Mouse (Mus musculus) thymus, adult 18-20 months (tissue): ENCODE data around the gene Itprid2.

ENCODE experiments used
- DNase-seq, 2 experiments: peaks; one replicate each; pipeline ENCODE4 v3.0.0; 2022; ENCODE audit warnings: mixed read lengths in 2 of 2

Gene Itprid2

DNA sequence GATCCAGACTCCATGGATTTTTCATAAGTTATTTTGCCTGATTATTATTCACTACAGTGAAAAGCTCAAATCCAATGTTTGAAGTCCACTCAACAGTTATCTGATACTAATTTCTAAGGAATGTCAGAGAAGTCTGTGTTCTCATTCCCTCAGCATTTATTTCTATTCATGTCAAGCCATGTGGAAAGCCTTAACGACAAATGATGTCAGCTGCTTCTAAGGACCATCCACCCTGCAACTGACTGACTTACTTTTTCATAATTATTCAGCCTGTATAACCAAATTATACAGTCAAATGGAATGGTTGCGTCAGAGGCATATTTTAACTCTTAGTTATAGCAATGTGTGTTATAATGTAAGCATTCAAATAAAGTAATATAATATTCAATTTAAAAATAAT, 80.8 kb downstream of the Itprid2 start:
- DNase-seq, result no peak

DNA sequence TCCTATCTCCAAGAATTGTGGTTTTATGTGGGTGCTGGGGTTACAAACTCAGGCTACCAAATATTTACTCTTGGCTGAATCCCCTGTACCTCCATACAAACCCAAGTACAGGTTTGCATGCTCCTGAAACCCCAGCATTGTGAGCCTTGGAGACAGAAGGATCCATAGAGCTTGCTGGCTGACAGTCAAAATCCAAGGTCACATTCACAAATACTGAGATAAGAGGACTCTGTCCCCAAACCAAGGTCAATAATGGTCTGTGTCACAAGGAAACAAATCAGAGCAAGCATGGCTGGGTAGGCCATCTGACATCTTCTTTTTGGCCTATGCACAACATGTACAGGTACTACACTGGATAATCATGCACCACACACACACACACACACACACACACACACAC, 82.7 kb downstream of the Itprid2 start:
- DNase-seq, result no peak

DNA sequence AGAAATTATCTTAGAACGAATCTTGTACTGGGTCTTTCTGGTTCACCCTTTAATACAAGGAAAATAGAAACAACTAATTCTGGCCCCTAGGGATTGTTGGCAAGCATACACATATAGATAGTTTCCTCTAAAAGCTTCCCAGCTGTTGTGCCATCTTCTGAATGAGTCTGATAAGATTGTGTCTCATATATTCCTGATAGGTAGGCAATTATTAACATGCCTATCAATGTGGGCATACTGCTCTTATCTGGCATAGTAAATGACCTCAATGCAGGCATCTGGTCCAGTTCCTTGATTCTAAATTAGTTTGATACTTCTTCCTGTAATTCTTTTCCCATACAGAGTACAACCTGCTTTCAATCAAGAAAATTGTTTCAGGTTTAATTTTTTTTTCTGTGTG, 87.3 kb downstream of the Itprid2 start:
- DNase-seq, result no peak
